Mouse (Mus musculus) lung, adult 18-20 months (tissue): Measurements from ENCODE around the gene Kif26b.
A peak's percentile ranks its signal among the peaks of the same experiment; 100 is the strongest.

Experiments used
- DNase-seq, 2 experiments: peaks; one replicate each; pipeline ENCODE4 v3.0.0; 2022; ENCODE audit warnings: mixed read lengths in 2 of 2

Kif26b gene

DNA sequence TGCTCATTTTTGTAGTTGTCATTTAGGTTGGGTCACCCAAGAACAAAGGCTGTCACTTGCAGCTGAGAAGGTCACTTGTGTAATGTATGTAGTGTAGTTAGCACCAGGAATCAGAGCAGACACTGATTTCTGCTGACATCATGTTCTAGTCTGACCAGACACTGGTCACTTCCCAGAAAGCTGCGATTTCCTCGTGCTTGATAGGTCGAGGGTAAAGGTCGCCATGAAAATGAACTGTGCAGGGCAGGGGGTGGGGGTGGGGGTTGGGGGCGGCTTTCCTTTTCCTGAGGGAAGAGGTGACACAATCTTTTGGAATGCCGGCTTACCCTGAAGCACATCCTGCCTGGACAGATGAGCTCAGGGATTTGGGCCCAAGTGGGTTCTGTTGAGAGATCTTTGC, 68.8 kb downstream of the Kif26b start:
- no peak for DNase-seq

DNA sequence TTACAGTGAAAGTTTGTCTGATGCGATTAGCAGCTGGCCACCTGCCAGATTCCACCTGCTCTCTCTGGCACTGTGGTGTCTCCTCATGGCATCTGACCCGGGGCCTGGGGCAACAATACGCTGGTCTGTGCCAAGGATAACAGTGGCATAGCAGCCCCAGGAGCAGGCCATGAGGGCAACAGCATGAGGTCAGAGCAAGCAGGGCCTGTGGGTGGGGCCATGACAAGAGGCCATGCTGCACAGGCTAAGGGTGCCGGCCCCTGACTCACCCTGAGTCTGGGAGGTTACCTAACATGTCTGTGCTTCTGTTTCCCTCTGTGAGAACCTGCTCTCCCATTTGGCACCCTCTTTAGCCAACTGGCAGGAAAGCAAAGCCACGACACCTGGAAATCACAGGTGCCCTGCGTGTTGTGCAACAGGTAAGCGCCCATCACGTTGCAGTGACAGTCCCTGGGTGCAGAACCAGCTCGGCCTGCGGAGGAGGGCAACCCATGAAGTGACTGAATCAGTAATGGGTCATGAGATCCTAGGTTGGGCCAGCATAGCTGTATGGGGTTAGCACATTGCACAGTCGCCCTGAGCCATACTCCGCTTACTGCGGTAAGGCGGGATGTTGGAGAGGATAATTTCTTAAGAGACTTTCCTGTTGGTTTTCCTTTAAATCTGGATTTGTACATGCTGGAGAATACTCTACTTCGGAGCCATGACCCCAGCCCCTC, 72.1 kb downstream of the Kif26b start:
- peak; percentile 58 to 74 for DNase-seq

DNA sequence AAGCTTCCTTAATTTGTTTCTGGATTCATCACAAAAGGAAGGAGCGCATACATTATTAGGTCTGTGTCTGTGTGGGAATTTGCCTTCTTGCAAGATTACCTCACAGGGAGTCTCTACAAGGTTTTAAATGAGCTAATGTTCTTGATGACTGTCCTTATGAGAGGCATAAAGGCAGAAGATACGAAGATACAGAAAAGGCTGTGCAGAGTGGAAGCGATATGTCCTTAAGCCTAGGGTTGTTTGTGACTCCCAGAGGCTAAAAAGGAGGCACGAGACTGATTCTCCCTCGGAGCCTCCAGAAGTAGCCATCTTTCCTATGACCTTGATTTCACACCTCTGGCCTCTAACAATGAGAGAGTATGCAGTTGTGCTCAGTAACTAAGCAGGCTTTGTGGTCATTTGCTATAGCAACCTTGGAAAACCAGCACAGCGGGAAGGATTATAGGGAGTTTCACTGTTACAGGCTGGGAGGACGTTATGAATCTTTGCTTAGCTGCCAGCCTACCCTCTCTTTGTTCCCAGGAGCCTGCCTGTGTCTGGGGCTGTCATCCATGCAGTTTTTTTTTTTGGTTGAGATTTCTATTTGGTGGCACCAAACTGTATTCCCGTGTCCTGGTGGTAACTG, 80.3 kb downstream of the Kif26b start:
- no peak for DNase-seq

DNA sequence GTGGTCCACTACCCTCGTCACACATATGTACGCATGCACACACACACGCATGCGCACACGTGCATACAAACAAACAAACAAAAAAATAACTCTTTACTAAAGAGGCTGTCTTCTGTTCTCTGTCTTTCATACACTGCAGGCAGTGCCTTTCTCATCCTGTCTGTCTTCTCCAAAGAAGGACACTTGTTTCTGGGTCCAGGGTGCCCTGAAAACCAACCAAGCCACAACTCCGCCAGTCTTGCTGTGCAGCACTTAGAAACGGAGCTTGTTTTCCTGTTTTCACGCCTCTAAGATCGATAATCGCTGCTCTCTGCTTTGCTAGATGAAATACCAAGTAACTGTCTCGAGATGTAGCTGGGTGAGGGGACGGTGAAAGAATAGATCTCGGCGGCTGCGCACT, 82.6 kb downstream of the Kif26b start:
- DNase-seq: no peak

DNA sequence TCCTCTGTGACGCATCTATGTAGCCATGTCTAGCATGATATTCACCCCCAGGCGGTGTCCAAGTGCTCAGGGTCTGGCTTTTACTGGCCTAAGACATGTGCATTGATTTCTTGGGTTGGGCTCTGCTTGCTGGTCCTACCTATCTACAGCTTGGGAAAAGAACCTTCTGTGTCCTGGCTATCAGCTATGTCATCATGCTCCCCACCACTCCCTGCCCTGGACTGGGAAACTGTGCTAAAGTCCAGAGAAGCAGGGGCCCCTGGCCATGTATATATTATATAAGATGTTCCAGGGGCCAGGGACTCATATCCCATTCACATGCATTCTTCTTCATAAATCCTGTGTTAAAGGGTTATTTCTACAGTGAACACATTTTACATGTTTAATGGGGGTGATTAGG, 92.4 kb downstream of the Kif26b start:
- DNase-seq: no peak

DNA sequence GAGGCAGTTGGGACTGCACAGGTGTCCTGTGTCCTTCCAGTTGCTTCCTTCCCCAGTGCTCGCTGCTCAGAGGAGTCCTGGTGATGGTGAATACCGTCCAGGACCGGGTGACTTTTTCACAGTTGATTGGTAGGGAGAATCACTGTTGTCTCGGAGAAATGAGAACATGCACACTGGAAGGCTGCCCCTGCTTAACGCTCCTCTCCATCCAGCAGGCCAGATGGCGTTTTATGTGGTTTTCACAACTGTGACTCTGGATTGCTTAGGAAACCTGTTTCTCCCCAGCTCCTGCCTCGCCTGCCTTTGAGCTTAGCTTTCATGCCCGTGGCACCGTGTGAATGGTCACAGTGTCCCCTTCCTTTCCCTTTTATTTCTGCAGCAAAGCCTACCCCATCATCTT, 95.0 kb downstream of the Kif26b start:
- no peak for DNase-seq

DNA sequence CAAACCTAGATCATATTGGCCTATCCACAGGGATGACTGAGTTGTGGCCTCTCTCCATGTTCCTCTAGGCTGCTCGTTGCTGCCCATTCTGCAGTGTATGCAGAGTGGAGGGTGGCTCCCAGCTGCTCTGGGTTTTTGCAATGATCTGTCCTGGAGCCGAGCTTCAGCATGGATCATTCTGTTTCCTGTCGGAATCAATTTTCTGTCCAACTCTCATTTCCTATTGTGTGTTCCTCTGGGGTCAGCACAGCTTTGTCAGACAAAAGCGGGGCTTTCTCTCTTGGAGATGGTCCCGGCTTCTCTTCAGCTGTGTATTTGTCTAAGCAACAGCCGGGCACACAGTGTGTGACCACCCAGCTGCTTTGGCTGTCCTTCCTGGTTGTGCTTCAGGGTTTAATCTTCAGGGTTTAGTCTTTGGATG, 98.0 kb downstream of the Kif26b start:
- DNase-seq: no peak

DNA sequence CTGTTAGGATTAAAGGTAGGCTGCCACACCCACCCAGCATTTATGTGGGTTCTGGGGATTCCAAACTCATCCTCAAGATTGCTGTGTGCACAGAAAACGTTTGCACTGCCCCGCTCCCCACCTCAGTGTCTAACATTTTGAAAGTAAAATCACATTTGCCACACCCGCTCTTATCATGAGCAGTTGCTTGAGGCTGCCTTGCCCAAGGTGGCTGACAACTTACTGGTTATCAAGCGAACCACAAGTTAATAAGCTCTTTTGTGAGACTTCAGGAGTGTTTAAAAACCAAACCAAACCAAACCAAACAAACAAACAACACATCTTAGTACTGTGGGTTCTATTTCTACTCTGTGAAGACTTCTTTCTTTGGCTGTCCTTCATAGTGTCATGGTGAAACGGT, 101.1 kb downstream of the Kif26b start:
- no peak for DNase-seq

DNA sequence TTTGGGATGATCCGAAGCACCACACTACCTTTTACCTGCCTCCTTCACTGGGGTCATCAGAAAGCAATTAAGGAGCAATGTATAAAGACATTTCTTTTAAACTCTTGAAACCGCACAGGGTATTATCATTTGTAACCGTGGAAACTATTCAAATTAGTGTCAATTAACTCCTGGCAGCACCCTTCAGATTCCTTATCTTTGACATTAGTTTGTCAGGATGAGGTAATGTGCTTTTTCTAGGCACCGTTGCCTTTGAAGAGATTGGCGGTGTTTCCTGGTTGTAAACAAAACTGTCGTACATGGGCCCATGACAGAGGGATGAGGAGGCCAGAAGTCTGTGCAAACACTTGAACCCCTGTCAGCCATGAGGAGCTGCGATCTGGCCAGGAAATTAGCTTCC, 102.9 kb downstream of the Kif26b start:
- DNase-seq: no peak

DNA sequence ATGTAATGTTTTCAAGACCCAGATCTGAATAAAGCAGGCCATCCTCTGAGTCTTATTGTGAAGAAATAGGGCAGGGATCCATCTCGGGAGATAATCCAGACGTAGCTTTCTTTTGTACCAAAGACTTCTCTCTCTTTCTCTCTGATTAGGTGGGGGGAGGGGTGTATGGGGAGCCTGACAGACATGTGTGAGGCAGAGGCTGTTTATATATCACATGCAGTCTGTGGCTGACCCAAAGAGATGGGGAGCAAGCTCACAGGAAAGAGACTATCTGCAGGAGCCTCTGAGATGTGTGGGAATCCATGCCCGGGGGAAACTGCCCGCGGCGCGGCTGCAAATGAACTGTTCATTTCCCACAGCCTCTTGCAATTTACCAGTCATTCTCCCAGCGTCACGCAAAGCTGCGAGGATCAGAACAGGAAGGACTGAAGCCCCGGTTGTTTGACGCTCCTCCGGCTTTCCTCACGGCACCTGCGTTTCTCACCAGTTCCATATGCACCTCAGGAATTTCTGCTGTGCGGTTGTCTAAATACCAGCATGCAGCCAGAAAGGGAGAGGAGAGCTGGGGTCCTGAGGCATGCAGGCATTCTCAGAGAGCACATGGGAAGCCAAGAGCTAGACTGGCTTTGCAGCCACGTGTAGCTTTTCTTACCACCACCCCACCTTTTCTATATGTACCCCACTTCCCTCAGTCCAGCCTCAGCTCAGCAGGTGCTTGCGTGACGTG, 105.6 kb downstream of the Kif26b start:
- DNase-seq: no peak

DNA sequence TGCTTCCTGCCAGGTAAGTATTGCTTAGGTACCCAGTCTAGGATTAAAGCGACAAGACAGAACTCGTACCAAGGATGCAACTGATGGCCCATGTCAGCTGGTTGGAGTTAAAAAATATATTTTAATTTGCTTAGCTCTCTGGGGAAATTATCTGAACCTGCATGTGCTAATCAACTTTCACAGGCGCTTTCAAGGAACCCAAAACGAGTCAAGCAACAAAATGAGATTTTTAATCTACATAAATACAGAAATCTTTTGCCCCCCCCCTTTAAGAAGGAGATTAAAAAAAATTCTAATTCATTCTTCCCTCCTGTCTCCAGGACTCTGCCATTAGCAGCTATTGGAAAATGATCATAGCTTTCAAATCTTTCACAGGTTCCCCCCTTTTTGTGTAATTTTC, 106.5 kb downstream of the Kif26b start:
- no peak for DNase-seq

DNA sequence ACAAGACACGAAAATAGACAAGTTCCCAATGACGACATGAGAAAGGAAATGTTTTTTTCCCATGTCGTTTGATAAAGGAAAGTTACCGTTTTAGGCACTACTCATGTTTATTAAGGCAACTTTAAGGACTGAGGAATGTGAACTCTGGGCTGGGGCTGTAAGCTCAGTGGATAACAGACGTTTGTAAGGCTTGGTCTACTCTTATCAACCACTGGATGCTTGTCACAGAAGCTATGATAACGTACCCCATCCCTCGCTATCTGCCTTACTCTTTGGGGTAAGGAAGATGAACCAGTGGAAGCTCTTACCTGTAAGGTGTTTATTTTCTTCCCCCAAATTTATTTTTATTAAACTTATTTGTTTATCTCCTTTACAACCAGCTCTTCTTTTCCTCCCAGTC, 108.4 kb downstream of the Kif26b start:
- DNase-seq: no peak

DNA sequence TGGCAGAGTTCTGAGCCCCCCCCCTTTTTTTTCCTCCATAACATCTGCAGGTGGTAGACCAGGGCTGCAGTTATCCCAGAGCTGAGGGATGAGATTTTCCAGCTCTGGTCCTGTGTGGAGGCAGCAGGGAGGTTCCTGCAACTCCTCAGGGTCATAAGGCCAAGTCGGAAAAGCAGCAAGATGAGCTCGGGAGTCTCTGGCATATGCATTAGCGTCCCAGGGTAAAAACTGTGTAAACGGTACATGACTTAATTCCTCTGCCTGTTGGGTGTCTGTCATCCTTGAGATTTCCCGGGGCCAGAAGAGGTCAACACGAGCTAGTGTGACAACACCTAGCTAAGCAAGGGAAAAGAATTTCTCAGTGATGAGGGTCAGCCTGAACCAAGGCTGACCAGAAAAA, 111.0 kb downstream of the Kif26b start:
- no peak for DNase-seq

DNA sequence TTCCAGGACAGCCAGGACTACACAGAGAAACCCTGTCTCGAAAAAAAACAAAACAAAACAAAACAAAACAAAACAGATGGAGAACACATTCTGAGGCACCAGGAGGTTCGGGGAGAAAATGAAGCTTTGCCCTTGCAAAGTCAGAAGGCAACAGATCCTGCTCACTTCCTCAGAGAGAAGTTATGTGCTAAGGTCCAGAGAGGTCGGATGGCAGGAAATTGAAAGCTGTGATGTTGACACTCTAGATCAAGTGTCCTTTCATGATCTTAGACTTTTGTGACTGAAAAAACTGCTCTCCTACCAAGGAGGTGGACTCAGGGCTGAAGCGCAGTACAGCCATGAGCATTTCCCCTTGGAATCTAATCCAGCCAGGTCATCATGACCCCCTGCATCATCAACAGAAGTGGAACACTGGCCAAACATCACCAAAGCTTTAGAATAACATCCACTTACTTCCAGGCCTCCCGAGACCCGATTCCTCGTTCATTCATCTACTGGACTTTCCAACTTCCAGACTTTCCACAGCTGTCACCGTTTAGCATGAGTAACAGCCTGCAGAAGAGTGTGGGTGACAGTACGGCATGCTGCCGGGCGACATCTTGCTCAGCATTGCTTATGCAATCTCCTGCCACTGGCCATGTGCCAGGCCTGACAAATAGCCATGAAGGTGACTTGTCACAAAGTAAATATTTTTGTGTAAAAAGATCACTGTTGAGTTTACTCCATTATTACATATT, 112.0 kb downstream of the Kif26b start:
- DNase-seq: peak; percentile 27 to 50

DNA sequence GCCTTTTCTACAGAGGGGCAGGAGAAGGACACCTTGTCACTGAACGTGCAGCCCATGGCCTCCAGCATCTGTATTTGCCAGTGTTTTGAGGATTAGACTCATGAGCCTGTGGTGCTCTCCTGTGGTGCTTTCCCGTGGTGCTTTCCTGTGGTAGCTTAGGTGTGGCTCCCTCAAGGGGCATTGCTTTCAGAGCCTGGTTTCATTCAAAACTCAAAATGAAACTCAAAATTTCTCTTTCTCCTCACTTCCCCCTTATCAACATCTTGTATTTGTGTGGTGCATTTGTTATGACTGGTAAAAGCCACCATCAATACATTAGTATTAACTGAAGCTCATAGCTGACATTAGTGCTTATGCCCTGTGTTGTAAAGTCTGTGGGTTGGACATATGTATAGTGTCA, 112.9 kb downstream of the Kif26b start:
- no peak for DNase-seq

DNA sequence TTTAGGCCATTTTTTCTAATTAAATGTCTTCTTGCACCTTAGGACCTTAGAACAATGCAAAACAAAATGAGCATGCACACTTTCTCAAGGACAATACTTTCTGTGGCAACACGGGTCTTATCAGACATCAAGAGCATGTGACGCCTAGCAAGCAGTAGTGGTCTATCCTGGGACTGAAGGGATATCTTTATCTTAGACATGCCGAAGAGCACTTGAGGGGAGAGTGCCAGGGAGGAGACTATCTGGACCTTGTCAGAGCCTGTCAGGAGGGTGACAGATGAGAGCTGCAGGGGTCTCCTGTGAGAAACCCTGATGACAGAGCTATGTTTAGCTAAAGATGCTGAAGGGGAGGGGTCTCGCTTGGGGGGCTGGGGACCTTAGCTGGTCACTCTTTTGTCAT, 116.0 kb downstream of the Kif26b start:
- DNase-seq: no peak

DNA sequence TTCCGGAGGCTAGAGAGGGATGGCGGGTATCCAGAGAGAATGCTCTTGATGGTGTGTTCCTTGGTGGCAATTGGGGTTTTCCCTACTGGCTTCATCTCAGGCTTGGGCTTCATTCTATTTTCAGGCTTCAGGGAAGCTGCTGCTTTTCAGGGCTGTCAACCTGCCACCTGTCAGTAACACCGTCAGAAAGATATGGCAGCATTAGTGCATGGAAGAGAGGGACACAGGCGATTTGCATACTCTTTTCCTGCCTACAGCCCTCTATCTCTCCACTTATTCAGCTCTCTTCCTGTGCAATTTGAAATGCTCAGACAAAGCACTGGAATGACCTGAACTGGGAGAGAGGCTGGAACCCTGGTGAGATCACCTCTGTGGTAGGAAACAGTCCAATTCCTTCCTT, 117.7 kb downstream of the Kif26b start:
- no peak for DNase-seq

DNA sequence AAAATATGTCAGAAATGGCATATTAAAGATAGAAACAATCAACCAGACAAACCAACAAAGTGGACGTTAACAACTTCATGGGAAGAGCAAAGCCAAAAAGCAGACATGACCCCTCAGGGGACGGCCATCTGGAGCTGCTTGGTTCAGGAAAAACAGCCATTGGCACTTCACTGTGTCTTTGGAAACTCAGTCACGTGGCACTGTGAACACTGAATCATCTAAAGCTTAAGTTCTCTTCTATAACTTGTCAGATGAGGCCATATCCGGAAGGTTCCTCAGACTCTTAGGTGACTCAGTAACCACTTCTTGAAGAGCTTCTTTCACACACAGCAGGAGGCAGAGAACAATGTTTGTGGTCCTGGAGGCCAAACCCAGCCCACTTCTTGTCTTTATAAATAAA, 126.6 kb downstream of the Kif26b start:
- DNase-seq: no peak

DNA sequence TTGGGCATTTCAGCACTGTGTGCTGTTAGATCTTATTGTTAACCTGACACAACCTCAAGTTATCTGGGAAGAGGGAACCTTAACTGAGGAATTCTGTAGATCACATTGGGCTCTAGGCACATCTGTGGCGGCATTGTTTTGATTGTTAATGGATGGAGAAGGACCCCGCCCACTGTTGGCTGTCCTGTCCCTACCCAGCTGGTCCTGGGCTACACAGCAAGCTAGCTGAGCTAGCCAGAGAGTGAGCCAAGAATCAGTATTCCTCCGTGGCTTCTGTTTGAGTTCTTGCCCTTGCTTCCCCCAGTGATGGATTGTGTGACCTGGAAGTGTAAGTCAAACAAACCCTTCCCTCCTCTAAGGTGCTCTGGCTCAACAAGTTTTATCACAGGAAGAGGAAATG, 132.1 kb downstream of the Kif26b start:
- DNase-seq: no peak

DNA sequence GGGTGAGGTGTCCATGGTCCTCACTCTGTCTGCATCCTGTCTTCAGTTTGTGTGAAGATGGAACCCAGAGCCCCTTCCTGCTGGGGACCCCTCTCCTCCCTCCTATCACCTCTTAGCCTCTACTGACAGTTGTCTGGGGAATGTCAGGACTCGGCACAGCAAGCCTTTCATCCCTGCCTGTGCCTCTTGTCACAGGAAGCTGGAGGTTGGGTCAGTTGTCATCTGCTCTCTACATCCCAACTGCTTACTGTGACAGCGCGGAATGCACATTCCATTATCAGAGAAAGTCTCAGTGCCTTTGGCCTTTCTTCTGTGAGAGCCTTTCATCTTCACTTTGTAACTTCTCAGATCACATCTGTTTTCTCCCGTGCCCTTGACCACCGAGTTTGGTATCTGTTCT, 132.6 kb downstream of the Kif26b start:
- DNase-seq: no peak

DNA sequence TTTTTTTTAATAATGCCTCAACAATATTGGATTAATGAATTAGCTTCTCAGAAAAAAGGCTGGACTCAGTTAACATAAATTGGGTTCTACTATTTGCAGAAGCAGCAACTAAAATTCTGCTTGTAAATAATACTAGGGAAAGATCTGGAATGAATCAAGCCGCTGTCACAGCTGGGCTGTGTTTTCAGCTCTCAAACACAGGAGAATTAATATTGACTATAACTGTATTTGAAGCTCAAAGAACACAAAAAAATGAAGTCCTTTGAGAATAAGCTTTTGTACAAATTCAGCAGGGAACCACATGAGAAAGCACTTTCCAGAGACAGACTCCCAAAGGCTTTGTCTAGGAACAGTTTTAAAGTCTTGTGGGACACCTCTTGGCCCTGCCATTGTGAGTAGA, 134.6 kb downstream of the Kif26b start:
- no peak for DNase-seq

DNA sequence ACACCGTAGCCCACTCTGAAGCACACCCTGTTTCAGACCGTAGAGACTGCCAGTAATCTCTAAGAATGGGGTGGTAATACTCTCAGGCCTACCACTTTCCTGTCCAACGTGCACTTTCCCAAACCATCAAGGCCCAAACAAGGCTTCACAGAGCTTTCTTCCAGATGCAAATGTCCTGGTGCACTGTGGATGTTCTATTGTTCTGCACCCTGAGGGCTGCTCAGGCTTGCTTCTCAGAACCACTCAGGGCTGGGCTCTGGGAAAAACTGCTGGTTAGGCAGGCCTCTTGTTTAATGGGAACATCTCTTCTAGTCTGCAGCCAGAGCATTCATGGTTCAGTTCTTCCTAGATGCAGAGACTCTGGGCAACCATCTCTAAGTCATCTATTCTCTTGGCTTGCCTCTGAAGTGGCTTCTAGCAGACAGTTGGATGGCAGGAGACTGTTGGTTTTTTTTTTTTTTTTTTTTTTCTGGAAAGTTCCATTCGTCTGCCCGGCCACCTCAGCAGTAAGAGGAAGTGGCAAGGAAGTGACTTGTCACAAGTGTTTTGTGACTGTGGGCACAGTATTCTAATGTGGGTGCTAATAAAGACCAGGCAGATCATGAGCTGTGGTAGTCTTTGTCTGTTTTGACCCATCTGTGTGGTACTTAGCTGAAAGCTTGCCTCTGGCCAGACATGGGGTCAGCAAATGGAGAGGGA, 135.5 kb downstream of the Kif26b start:
- DNase-seq: no peak

DNA sequence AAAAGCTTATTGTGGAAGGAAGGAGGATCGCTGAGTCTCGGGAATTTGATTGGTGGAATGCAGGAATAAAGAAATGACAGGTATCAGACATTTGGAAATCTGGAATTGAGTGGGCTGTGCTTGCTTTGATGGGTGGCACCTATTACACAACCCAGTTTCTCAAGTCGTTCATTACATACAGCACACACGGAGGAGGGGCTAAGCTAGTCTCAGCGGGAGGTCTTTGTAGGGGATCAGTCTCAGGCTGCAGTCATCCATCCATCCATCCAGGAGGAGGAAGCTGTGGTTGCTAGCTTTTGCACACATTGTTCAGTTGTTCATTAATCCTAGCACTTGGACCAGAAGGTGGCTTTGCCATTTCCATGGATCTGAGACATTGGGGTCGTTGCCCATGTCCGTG, 137.6 kb downstream of the Kif26b start:
- no peak for DNase-seq
